Mouse (Mus musculus) brain, embryonic 14.5 days (tissue): ENCODE measurements around the gene Ccdc8. TPM values are rescaled to one million over a fixed set of nuclear protein-coding genes. Genes with fewer than 3 reads are reported as not detected.

ENCODE experiments used
- DNase-seq: peaks from one replicate; pipeline ENCODE4 v3.0.0-alpha.2; 2011; ENCODE audit warnings: low read depth
- CTCF ChIP-seq: fragments of 200-500 bp; IDR thresholded peaks from 2 replicates; pipeline ENCODE4 v1.5.1; 2012; ENCODE audit warnings: inconsistent platforms, mild to moderate bottlenecking, moderate library complexity, borderline replicate concordance; ENCODE audit not compliant: insufficient read depth, insufficient read length; ENCODE audit errors: extremely low read depth
- POLR2A ChIP-seq: fragments of 200-500 bp; IDR thresholded peaks from 2 replicates; pipeline ENCODE4 v1.6.1; 2012; ENCODE audit warnings: mild to moderate bottlenecking, inconsistent platforms, borderline replicate concordance; ENCODE audit not compliant: poor library complexity, insufficient read depth, insufficient read length, severe bottlenecking; ENCODE audit errors: extremely low read depth
- polyA plus RNA-seq: library from polyadenylated mRNA; depleted of rRNA; stranded (reverse); fragments of >200 nt; gene quantifications from 2 replicates; pipeline ENCODE4 v1.2.3, GENCODE M21; 2012; rRNA removed

Gene Ccdc8
- polyA plus RNA-seq, 1 experiment, result 8.6 TPM

DNA sequence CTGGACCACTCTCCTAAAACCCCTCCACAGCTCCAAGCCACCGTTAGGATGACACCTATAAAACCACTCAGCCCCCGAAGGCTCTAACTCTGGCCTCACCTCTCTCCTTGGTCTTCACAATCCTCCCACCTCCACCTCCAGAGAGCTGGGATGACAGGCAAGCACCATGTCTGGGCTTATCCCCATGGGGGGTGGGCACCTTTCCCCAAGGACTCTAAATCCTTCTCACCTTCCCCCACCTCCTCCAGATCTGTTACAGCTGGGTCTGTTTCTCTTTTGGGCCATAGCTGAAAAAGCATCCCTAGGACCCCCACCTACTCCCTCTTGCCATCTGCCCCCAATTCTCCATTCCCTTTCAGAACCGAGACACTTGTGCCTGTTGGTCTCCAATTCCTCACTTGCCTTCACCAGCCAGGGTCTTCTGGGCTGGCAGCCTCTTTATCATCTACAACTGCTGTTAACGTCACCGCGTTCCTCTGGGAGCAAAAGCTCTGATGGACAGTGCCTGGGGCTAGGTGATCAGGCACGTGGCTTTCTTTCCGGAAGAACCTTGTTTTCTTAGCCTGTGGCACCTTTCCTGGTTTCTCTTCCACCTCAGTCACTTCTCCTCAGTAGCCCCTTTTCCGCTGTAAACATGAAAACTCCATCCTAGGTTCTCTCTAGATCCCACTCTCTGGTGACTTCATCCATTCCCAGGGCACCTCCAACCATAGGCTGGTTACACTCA, 33.6 kb downstream of the Ccdc8 start:
- no peak for DNase-seq
- TF ChIP-seq POLR2A, result no peak
- no peak for TF ChIP-seq CTCF

DNA sequence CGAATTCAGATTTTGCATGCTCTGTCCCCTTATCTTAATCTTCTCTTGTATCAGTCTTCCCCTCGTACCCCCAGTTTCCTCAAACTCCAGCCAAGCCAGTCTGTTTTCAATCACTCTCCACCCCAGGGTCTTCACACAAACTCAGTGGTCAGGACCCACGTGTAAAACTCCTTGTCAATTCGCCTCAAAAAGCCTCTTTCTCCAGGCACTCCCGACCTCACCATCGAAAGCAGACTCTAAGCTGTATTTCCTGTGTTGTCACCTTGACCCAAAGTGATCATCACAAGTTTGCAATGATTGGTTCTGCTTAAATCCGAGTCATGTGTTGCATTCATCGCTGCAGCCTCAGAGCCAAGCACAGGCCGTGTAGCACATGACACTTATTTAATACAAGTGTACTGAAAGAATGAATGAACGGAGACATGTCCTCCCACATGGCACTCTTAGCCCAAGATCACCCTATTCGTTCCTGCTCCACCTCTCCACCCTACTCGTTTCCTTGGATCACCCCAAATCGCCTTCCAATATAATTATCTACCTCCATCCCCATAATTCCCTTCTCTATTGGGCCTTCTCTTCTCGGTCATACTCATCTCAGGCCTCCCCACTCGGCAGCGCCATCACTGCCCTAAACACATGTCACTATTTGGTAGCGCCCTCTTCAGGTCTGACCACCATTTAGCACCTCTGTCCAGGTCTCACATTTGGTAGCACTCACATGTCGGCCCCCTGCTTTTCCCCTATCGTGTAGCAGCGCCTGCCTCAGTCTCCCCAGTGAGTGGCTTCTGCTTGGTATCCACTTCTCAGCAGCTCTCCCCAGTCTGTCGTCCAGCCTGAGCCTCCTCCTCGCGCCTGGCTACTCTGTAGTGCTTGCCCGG, 34.4 kb downstream of the Ccdc8 start:
- peak; percentile 84 for DNase-seq
- TF ChIP-seq POLR2A, result no peak
- TF ChIP-seq CTCF, result peak; percentile 68

DNA sequence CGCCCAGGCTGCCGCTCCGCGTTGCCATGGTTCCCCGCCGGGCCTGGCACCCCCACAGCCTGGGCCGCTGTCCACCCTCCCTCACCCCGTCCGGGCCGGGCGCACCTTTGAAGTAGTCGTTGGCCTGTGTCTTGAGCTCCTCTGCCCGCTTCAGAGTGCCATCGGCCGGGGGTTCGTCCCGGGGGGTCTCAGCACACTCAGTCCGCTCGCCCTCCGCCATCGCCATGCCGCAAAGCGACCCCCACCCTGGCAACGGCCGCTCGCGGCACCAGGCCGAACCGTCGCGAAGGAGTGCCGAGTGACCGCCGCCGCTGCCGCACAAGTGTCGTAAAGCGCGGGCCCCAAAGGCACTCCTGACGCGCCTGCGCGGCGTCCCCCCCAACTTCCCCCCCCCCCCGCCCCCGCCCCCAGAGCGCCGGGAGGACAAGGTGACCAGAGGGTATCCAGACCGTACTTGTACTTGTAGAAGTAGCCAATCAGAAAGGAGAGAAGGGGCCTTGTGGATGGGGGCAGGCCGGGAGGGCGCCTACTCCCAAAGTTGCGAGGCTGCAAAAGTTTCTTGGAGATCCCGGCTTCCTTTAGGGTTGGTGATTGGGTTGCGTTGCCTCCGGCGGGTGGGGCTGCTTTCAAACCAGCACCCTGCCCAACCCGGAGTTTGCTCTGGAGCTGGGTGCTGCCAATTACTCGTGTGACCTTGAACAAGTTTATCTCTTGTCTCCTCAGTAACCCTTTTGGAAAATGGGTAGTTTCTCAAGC, 35.3 kb downstream of the Ccdc8 start, which contains the start of gene Ppp5c:
Gene Ppp5c (minus strand): TSS at position 337 of the 756 bp plus-strand sequence.
- peak; percentile 97 for DNase-seq
- TF ChIP-seq CTCF, result no peak
- peak; percentile 62; the same call in 1 of the 2 replicates for TF ChIP-seq POLR2A

DNA sequence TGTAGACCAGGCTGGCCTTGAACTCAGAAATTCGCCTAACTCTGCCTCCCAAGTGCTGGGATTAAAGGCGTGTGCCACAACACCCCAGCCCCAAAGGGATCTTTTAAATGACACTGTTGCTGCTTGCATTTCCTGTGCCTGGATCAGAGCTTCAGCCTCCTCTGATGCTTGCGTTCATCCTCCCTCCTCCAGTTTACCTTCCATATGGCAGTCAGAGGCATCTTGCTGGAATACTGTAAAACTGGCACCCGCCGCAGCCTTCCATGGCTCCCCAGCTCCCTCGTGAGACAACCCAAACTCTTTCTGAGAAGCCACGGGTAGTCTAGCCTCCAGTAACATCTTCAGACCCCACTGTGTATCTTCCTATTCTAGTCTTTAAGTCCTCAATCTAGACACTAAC, 36.4 kb downstream of the Ccdc8 start:
- no peak for TF ChIP-seq POLR2A
- no peak for TF ChIP-seq CTCF
- DNase-seq, result no peak

DNA sequence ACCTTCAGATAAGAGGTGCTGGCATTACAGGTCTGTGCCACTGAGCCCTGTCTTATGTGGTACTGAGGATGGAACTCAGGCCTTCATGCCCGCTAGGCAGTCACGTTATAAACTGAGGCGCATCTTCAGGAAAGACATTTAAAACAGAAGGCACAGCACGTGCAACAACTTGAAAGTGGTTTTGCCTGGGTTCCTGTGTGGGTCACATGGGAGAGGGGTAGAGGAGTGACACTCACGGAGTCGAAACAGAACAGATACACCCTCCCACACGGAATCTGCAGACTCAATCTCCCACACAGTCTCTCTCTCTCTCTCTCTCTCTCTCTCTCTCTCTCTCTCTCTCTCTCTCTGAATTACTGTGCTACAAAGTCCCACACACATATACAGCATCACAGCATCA, 37.7 kb downstream of the Ccdc8 start:
- TF ChIP-seq CTCF (no peak), POLR2A (no peak)

DNA sequence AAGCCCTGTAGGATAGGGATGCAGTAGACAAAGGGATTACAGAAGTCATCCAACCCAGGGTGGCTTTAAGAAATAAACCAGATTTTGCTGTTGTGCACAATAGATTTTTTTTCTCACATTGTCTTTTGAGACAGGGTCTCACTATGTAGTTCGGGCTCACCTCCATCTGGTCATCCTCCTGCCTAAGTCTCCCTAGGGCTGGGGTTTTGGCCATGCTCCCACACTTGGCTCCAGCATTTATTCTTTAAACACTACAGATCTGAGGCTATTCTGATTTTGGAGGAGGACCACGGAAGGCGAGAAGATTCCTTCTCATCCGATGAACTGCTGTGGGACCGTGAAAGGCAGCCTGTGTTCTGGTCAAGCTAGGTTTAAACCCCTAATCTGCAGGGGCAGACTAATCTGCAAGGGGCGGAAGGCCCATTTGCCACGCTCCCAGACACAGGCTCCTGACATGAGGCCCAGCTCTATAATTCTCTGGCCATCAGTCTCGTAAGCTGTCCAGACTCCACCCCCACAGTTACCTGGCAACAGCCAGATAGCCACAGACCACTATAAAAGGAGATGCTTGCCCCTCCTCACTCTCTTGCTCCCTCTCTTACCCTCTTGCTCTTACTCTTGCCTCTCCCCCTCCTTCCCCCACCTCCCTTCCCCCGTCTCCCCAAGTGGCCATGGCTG, 45.6 kb downstream of the Ccdc8 start:
- no peak for TF ChIP-seq CTCF
- TF ChIP-seq POLR2A, result no peak
- peak; percentile 51 for DNase-seq

More for the DNA sequence above, 37.7 kb downstream of the Ccdc8 start:
- no peak for DNase-seq

DNA sequence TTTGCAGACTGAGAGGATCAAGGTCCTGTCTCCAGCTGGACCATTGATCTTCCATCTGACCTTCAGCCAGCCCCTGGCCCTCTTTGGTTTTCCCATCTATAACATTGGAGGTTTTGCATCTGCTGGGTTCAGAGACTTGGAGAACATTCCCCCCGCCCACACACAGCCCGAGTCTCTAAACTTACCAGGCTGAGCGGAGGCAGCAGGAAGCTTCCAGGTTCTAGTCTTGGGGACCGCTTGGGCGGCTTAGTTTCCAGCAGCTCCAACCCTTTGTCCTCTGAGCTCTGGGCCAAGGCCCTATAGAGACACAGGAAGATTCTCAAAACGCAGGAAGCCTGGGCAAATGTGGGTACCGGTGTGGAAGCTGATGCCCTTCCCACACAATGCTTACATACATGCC, 46.9 kb downstream of the Ccdc8 start:
- no peak for DNase-seq
- TF ChIP-seq CTCF, result no peak
- TF ChIP-seq POLR2A, result no peak

DNA sequence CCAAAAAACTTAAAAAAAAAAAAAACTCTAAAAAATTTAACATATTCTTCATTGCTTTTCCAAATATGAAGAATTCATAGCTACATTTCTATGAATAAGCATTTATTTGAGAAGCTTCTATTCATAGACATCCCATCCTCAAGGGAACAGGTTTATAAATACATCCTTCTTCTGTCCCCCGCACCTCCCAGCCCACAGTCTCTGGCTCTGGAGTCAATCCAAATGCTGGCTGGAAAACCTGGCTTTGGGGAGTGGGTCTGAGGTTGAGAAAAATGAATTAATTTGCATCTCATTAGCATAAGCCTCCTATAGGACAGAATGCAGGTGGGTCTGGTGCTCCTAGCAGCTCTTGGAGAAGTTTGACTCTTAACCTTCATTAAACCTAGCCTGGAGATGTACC, 53.2 kb downstream of the Ccdc8 start:
- DNase-seq, result peak; percentile 45
- TF ChIP-seq CTCF, result no peak
- no peak for TF ChIP-seq POLR2A

Other genes with a start within 250 kb of the Ccdc8 start
- gene Slc1a5, start 211.4 kb upstream of the Ccdc8 start, polyA plus RNA-seq, result 18.7 and 32.3 TPM in 2 replicates
- gene Strn4, start 176.8 kb upstream of the Ccdc8 start, polyA plus RNA-seq, result 306 and 379 TPM in 2 replicates
- gene Fkrp, start 176.0 kb upstream of the Ccdc8 start, polyA plus RNA-seq, result 35.1 and 47.7 TPM in 2 replicates
- gene Prkd2, start 149.8 kb upstream of the Ccdc8 start, polyA plus RNA-seq, result 13.9 and 14.0 TPM in 2 replicates
- 41.7 and 43.6 TPM in 2 replicates for gene Dact3, start 117.4 kb upstream of the Ccdc8 start, polyA plus RNA-seq
- 11.5 and 15.5 TPM in 2 replicates for gene Gng8, start 100.9 kb upstream of the Ccdc8 start, polyA plus RNA-seq
- 0.47 and 0.75 TPM in 2 replicates for gene Ptgir, start 86.2 kb upstream of the Ccdc8 start, polyA plus RNA-seq
- gene Calm3, start 68.6 kb upstream of the Ccdc8 start, polyA plus RNA-seq, result 580 and 837 TPM in 2 replicates
- gene Pnmal2, start 48.0 kb upstream of the Ccdc8 start, polyA plus RNA-seq, result 44.9 and 96.9 TPM in 2 replicates
- gene Pnmal1, start 33.0 kb upstream of the Ccdc8 start, polyA plus RNA-seq, result 28.0 and 34.5 TPM in 2 replicates
- gene Gm42372, start 9.6 kb upstream of the Ccdc8 start, polyA plus RNA-seq, result 5.2 and 19.6 TPM in 2 replicates
- 164 and 199 TPM in 2 replicates for gene Ppp5c, start 35.2 kb downstream of the Ccdc8 start, polyA plus RNA-seq
- 4.1 and 6.9 TPM in 2 replicates for gene Hif3a, start 69.7 kb downstream of the Ccdc8 start, polyA plus RNA-seq
- gene Psg16, start 81.3 kb downstream of the Ccdc8 start, polyA plus RNA-seq, result 1.6 and 2.7 TPM in 2 replicates
- 0.05 and 0.10 TPM in 2 replicates for gene Ceacam3, start 157.6 kb downstream of the Ccdc8 start, polyA plus RNA-seq
- 0.14 and 0.16 TPM in 2 replicates for gene Psg29, start 210.8 kb downstream of the Ccdc8 start, polyA plus RNA-seq